Mouse (Mus musculus) c-Kit-positive CD71-negative TER-119-negative erythroid progenitor cells, embryonic 14.5 days (primary cell): ENCODE data around the gene Ptprs.
A peak's percentile ranks its signal among the peaks of the same experiment; 100 is the strongest.
"Not testable (repeated sequence)": the region's sequence is repeated elsewhere in the genome, so short reads cannot be mapped to it uniquely, and the experiment has no call there.

ENCODE experiments used
- DNase-seq: peaks from one replicate; pipeline ENCODE4 v3.0.0-alpha.2; 2013; ENCODE audit warnings: low read depth

Gene Ptprs

GRCm38 (mm10) chr17:56476402-56476752 is at the start of gene Ptprs:
Ptprs (minus strand) TSS chr17:56476483.
- DNase-seq: peak; percentile 78

- DNase-seq: no peak
Observed at GRCm38 (mm10) chr17:56524943-56525342, 48.7 kb upstream of the Ptprs start.

GRCm38 (mm10) chr17:56522744-56523143 is 46.5 kb upstream of the Ptprs start:
- DNase-seq: no peak

GRCm38 (mm10) chr17:56515690-56516410 is 39.6 kb upstream of the Ptprs start:
- DNase-seq: no peak

- no peak for DNase-seq
Observed at GRCm38 (mm10) chr17:56514916-56515315, 38.6 kb upstream of the Ptprs start.

- DNase-seq: no peak
Observed at GRCm38 (mm10) chr17:56514330-56514729, 38.0 kb upstream of the Ptprs start.

- no peak for DNase-seq
Observed at GRCm38 (mm10) chr17:56512310-56512709, 36.0 kb upstream of the Ptprs start, which contains the start of gene Znrf4. Znrf4 (minus strand) TSS chr17:56512431.

GRCm38 (mm10) chr17:56511707-56512090 is 35.4 kb upstream of the Ptprs start:
- DNase-seq: no peak

GRCm38 (mm10) chr17:56510970-56511706 is 34.9 kb upstream of the Ptprs start:
- no peak for DNase-seq

- DNase-seq: no peak
Observed at GRCm38 (mm10) chr17:56510473-56510969, 34.2 kb upstream of the Ptprs start.

GRCm38 (mm10) chr17:56509707-56510472 is 33.6 kb upstream of the Ptprs start:
- no peak for DNase-seq

- no peak for DNase-seq
Observed at GRCm38 (mm10) chr17:56509021-56509640, 32.8 kb upstream of the Ptprs start.

GRCm38 (mm10) chr17:56507161-56508068 is 31.1 kb upstream of the Ptprs start:
- DNase-seq: peak; percentile 90

- no peak for DNase-seq
Observed at GRCm38 (mm10) chr17:56506417-56507065, 30.3 kb upstream of the Ptprs start.

- no peak for DNase-seq
Observed at GRCm38 (mm10) chr17:56505401-56505800, 29.1 kb upstream of the Ptprs start.

GRCm38 (mm10) chr17:56502526-56502925 is 26.2 kb upstream of the Ptprs start:
- no peak for DNase-seq

GRCm38 (mm10) chr17:56501635-56502400 is 25.5 kb upstream of the Ptprs start:
- not testable (repeated sequence) for DNase-seq

- no peak for DNase-seq
Observed at GRCm38 (mm10) chr17:56499229-56499628, 22.9 kb upstream of the Ptprs start.

- DNase-seq: no peak
Observed at GRCm38 (mm10) chr17:56494480-56494879, 18.2 kb upstream of the Ptprs start.

- no peak for DNase-seq
Observed at GRCm38 (mm10) chr17:56493841-56494240, 17.6 kb upstream of the Ptprs start.
